Mouse (Mus musculus): ENCODE measurements around the gene Wdfy1. TPM values are rescaled to one million over a fixed set of nuclear protein-coding genes. Genes with fewer than 3 reads are reported as not detected.

Gene Wdfy1
- total RNA-seq, 2 experiments from 2014 or later, result 0.98 to 28.9 TPM

DNA sequence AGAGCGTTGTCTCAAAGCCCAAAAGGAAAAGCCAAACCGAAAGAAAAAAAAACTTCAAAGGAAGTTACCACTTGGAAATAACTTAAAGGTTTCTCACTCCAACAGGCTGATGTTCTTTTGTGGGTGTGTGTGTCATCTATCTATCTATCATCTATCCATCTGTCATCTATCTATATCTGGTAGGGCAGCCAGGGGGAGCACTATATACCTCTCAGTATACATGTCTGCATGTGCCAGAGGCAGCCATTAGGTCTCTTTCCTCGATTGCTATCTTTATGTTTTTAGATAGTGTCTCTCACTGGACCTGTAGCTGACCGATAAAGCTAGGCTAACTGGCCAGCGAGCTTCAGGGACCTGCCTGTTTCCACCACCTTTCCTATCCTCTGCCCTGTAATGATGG lies 41.1 kb downstream of the Wdfy1 start:
- no peak for ATAC-seq (replicated peaks; ENCODE audit: low FRiP score, poor library complexity, severe bottlenecking)

DNA sequence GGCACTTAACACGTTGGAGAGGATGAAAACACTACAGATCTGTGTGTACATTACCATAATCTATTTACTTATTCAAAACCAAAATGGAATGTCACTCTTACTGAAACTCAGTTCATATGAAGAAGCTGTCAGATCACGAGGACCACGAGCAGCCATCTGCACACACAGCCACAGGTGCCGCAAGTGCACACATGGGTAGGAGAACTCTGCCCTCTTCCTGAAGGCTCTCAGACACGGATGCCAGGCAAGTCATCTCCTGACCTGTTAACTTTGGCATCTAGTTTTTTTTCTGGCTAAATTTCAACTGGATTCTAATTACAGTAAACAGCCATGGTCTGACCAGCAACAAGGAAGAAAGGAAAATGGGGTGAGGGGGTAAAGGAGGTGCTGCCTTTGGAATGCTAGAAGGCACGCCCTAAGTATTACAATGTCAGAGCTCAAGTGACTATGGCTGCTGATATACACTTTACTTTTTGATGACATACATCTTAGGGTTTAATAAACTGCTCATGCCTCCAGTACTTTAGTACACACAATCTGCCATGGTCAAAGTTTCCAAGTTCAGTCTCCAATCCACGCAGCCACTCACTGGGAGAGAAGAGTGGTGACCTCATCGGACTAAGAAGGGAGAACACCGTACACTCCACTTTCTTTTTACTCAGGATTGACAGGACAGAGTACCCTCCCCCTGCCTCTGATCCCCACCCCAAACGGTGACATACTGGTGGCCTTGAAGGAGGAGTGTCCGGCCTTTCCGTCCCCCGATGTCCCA lies 61.6 kb downstream of the Wdfy1 start:
- no peak for ATAC-seq (replicated peaks; ENCODE audit: low FRiP score, poor library complexity, severe bottlenecking)

DNA sequence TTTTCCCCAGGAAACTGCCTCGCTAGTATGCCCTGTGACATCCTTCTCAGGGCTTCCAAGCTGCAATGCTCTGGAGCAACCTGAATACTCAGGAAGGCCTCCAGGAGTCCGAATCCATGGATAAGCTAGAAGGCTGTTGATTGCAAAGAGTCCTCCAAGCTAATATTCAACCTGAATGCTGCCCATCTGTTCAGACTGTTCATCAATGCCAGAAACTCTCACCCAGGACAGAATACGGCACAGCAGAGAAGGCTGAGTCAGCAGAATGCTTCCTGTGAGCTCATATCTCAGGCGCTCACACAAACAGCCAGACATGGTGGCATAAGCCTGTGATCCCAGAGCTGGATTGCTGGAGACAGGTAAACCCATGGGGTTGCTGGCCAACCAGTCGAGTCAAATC lies 62.9 kb downstream of the Wdfy1 start:
- ATAC-seq (replicated peaks; ENCODE audit: low FRiP score, poor library complexity, severe bottlenecking), result no peak

DNA sequence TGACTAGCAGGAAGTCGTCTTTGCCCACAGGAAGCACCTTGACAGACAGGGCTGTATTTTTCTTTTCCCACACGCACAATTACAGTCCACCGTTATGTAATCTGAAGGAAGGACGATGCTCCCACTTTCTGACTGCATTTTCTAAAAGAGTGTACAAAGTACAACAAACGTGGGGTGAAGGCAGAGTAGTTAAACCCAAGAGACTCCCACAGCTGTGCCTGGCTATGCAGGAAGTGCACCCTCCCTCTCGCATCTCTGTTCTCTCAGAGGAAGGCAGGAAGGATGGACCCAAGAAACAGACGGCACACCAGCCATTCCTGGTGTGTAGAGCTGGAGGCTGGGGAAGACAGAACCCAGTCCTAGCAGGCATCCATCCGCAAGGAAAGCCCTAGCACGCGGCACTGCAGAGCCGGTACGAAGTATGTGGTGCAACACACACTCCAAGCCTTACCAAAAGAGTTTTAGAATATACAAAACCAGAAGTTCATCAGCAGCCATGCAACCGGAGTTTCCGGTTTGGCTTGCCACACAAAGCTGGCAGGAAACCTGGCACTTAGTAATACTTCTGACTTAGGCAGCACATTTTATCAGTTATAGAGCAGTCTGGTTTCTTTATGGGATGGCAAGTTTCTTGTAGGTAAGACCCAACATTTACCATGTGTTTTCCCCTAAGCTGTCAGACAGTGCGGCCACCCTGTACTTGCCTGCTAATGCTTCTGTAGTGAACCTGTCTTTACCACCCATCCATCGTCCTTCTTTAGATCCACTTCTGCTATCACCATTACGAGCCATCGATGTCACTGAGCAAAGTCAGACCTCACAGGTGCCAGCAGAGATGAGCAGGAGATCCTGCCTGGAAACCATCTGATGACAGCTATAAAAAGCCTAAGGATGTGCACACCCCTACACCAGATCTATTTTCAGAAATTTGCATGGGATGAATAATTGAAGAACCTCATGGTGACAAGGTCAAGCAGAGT lies 64.5 kb downstream of the Wdfy1 start:
- no peak for ATAC-seq (replicated peaks; ENCODE audit: low FRiP score, poor library complexity, severe bottlenecking)

DNA sequence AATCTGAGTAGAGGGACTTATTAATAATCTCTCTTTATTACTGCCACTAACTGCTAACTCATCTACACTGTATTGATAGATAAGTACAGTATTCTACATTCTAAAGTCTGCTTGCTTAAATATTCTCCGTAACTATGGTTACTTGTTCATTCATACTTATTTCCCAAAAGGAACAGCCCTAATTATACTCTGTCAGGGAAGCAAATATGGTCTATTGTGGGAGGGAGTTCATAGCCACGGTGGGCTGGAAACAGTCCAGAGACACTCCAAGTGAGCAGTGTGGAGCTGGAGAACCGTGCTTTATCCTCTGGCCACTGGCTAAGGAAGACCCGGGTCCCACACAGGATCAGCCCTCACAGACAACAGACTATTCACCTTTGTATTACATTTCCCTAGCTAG lies 65.3 kb downstream of the Wdfy1 start:
- ATAC-seq (replicated peaks; ENCODE audit: low FRiP score, poor library complexity, severe bottlenecking), result no peak

DNA sequence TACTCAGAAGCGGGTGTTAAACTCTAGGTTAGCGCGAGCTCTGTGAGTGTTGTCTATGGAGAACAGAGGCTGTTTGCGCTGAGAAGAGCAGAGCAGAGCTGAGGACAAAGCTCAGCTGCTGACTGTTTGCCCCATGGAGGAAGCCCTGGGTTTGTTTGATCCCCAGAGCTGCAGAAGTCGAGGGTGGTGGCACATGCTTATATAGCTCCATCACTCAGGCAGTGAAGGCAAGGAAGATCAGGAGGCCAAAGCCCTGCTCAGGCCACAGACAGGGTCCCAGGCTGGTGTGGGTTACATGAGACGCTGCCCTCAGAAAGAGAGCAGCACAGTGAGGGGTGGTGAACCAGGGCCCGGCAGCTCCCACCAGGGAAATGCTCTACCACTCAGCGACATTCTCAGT lies 65.7 kb downstream of the Wdfy1 start:
- ATAC-seq (replicated peaks; ENCODE audit: low FRiP score, poor library complexity, severe bottlenecking), result no peak

DNA sequence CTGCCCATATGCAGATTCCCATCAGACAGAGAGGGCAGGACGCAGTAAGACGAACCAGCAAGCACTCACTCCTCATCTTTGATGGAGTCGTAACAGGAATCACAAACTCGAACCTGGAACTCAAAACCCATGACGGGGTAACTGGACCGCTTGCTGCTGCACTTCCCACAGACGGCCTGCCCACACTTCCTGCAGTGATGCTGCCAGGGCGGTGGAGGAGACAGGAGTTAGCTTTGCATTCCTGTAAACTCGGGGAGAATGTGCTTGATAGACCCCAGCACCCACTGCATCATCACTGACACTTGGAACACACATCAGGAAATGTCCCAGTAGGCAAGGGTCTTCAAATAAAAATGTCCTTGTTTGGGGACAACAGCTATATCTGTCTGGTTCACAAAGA lies 68.6 kb downstream of the Wdfy1 start:
- no peak for ATAC-seq (replicated peaks; ENCODE audit: low FRiP score, poor library complexity, severe bottlenecking)

DNA sequence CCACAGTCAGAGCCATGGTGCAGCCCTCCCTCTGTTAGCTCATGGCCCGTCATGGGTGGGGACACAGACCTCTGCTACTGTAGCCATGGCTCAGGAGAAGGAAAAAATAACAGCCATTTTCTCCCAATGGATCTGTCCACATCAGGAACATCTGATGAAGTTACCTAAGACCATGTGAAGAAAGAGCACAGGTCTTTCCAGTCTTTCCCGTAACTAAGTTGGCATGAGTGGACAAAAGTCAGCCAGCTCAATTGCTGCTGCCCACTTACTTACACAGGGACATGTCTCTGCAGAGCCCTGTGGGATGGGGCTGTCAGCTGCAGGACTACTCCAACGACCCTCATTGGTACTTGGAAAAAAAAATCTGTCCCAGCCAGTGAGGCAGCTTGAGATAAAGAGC lies 69.2 kb downstream of the Wdfy1 start:
- ATAC-seq (replicated peaks; ENCODE audit: low FRiP score, poor library complexity, severe bottlenecking), result no peak

DNA sequence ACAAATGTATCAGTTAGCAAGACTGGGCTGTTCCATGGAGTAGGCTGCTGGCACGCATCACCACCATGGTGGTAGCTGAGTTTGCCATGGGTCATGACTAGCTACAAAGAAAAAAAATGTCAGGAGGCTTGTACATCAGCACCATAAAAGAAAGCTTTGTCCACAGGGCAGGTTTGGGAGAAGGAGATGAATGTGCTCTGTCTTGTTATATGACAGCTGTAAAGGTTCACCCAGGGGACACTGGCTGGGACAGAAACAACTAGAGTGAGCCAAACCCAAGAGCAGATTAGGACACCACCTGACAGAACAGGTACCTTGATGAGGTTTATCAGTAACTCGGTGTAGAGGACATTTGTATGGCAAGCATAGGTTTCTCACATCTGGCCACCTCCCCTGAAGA lies 71.3 kb downstream of the Wdfy1 start:
- no peak for ATAC-seq (replicated peaks; ENCODE audit: low FRiP score, poor library complexity, severe bottlenecking)

DNA sequence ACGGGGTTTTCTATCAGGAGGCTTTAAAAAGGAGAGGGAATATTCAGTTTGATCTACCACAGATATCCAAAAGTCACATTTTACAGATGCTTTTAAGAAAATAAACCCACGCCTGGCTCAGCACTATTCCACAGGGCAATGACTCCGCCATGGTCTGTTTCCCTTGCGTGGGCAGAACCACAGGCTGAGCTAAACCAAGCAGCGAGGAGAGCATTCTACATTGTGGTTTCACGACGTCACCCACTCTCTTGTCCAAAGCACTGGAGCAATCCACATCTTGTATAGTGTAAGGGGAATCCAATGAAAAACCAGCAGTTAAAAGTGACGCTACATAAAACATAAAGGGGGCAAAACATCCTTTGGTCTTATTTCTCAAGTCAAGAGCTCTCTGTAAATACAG lies 72.4 kb downstream of the Wdfy1 start:
- no peak for ATAC-seq (replicated peaks; ENCODE audit: low FRiP score, poor library complexity, severe bottlenecking)

DNA sequence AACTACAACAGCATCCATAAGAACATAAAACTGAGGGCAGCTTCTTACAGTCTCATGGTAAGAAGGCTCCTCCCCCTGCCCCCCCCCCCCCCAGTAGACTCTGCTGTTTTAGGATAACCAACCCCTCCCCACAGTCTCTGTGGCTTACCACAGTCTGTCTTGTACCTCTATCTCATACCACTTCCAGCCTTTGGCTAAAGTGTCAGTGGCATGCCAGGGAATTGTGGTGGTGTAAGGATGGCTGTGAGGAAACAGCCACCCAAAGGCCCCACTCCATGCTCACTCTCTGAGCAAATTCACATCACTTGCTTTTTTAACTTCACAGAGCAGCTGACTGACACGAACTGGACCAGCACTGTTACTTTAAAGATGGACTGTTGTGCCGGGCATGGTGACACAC lies 77.4 kb downstream of the Wdfy1 start:
- ATAC-seq (replicated peaks; ENCODE audit: low FRiP score, poor library complexity, severe bottlenecking), result no peak

DNA sequence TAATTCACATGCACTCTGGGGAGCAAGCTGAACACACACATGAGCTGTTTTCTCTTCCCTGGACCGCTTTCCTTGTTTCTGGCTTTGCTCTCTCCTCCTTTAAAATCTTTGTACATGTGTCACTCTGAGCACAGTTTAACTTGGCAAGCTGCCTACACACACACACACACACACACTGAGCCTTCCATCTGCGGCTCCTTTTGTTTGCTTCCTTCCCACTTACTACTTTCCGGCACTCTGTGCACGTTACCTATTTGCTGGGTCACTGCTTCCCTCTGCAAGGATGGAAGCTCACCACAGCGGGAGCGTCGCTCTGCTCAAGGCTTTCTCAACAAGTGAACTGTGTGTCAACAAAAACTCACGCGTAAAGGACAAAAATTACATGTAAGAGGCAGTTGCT lies 78.6 kb downstream of the Wdfy1 start:
- ATAC-seq (replicated peaks; ENCODE audit: low FRiP score, poor library complexity, severe bottlenecking), result no peak

DNA sequence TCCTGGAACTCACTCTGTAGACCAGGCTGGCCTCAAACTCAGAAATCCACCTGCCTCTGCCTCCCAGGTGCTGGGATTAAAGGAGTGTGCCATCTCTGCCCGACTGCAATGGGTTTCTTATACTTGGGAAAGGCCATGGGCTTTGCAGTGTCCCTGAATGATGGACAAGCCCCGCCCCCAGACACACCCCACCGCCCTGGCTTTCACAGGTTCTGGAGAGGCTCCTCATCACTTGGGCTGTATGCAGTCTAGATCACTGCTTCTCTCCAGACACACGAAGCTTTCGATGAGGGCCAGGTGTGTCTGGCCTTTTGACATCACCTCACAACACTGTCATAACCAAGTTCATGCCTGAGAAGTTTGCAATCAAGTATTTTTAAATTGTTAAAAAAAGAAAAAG lies 79.0 kb downstream of the Wdfy1 start:
- no peak for ATAC-seq (replicated peaks; ENCODE audit: low FRiP score, poor library complexity, severe bottlenecking)

DNA sequence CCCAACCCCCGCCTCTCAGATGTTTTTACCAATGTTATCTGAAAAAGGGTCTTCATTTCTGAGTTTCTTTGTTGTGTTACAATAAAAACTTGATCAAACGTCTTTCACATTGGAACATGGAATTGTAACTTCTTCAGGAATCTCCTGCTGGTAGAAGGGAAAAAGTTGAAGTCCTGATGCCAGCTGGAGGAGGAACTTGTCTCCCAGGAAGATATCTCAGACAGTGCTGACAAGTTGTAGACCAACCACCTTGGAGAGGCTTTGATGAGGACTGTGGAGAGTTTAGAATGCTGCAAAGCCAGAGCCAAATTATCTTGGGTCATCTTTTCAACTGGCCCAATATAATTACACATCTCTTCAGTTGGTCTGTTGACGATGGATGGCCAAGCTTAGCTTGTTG lies 83.5 kb downstream of the Wdfy1 start:
- ATAC-seq (replicated peaks; ENCODE audit: low FRiP score, poor library complexity, severe bottlenecking), result no peak

DNA sequence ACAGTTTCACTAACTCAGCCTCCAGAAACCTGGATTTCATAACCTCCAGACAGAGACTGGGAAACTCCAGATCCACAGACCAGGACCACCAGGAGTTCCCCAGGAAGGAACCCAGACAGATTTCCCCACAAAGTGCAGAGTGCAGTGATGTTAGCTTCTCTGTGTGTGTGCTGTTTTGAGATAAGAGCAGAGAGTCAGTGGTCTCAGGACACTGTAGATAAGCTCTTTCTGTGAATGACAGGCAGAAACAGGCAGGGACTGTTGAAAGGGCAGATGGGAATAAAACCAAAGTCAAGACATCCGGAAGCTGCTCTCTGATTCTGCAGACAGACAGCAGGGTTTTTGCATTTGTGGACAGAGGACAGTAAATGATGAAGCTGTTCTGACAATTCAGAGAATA lies 88.7 kb downstream of the Wdfy1 start:
- ATAC-seq (replicated peaks; ENCODE audit: low FRiP score, poor library complexity, severe bottlenecking), result no peak

DNA sequence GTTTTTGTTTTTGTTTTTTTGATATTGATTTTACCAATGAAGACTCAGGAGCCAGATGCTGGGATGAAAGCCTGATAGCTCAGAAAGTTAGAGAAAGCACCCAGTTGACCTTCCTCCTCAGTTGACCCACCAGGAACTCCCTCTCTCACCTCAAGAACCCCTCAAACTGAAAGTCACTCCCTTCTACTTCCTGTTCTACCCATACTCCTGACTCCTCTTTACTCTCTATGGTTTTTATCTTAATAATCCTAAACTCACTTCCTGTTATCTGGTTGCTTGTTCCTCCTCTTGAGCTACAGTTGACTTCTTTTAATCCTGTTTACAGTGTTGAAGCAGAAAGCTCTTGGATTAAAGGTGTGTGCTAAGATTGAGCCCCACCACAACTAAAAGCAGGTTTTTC lies 91.9 kb downstream of the Wdfy1 start:
- no peak for ATAC-seq (replicated peaks; ENCODE audit: low FRiP score, poor library complexity, severe bottlenecking)

DNA sequence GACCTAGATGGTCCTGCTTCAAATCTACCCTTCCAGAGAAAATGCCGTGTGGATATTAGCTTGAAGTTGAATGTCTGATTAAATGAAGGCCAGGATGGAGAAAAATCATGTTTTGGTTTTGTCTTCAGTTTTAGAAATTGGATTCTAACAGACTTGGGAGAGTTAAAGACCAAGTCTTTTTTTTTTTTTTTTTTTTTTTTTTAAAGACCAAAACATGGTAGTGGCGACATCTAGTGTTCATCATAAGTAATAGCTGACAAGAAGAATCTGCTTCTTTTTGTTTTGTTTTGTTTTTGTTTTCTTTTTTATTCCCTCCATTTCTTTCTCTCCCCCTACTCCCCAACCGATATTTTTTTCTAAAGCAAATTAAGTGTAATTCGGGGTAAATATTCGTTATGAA lies 93.0 kb downstream of the Wdfy1 start:
- ATAC-seq (replicated peaks; ENCODE audit: low FRiP score, poor library complexity, severe bottlenecking), result no peak

DNA sequence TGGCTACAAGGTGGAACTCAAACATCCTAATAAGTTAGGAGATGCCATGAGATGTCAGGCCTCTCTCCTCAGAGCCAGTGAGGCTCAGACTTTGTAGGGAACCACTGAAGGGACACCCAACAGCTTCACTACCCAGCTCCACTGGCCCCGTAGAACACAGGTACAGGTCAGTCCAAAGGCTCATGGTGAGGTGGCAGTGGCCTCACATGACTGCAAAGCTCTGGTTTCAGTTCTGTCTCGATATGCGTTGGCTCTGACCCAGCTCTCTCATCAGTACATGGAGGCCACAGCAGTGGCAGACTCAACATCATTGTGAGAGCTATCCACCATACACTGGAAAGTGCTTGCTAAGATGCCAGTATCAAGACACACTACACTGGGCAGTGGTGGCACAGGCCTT lies 95.2 kb downstream of the Wdfy1 start:
- ATAC-seq (replicated peaks; ENCODE audit: low FRiP score, poor library complexity, severe bottlenecking), result no peak

DNA sequence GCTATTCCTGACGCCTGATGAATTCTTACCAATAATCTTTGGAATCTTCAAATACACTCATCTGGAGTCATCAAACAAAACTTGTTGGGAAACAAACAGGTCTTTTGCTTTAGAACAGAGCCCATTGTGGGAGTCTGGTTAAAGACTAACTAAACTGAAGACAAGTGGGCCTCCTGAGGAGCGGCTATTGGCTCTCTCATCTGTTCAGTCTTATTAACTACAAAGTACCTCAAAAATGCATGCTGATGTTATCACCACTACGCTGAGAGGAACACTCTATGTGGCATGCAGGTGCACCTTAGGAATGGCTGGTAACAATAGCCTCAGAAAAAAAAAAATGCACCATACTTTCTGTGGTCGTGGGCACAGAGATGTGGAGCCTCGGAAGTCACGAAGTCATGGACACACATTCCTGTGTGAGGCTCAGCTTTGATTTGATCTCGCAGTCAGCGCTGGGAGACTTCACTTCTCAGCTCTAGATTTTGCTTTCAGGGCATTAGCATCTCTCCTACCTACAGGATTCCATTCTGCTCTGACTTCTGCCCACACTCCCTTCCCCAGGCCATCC lies 97.7 kb downstream of the Wdfy1 start:
- no peak for ATAC-seq (replicated peaks; ENCODE audit: low FRiP score, poor library complexity, severe bottlenecking)

DNA sequence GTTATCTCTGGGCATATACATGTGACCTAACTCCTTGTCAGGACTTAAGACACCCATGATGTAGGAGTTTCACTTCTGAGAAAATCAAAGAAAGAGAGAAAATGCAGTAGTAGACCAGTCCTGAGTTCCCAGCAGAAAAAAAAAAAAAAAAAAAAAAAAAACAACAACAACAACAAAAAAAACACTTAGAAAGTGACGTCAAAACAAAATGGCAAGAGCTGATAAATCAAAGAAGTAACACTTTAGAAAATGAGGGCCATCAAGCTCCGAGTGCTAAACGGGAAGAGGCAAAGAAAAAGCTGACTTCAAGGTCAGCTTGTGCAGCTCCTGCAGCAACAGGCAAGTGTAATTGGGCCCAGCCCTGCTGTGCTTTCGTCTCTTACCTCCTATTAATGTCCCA lies 100.2 kb downstream of the Wdfy1 start:
- ATAC-seq (replicated peaks; ENCODE audit: low FRiP score, poor library complexity, severe bottlenecking), result no peak
